Mouse (Mus musculus) v-Abl transformed pro-B cells (cell line): ENCODE measurements around the gene Kdm5a.

Experiments used
- in situ Hi-C, 2 experiments: fragments of 400-800 bp; cut with MboI; formaldehyde crosslinking; loops; one replicate each; pipeline ENCODE4 v1.15.1; 2025; ENCODE audit not compliant: unreplicated experiment in 2 of 2

The Kdm5a gene

DNA sequence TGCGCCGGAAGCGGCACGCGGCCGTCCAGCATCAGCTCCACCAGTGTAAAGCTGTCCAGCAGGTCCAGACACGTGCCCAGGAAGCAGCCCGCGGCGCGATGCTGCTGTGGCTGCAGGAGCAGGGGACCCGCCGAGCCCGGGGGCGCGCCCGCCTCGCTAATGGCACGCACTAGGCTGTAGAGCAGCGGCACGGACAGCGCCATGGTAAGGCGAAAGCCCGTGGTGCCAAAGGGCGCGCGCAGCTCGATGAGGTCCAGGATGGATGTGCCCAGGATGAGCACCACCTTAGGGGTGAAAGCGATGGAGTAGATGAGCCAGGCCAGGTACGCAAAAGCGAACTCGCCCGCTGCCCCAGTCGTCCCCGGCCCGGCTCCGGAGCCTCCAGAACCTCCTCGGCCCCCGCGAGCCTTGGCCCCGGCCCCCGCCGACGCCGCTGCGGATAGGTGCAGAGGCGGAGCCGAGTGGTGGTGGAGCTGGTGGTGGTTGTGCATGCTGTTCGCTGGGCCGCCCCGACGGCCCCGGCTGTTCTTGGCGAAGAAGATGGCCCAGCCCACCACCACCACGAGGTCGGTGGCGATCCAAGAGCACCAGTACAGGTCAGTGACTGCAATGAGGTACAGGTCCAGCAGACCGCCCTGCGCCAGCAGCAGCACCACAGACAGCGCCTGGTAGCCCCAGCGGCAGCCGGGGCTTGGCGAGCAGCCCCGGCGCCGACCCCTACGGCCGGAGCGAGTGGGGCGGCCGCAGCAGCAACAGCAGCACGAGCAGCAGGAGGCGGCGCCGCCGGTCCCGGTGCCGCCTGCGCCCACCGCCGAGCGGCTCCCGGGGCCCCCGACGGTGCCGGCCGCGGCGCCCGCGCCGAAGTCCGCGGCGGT lies 128.8 kb downstream of the Kdm5a start:
- in situ Hi-C loops, result no loop called here

DNA sequence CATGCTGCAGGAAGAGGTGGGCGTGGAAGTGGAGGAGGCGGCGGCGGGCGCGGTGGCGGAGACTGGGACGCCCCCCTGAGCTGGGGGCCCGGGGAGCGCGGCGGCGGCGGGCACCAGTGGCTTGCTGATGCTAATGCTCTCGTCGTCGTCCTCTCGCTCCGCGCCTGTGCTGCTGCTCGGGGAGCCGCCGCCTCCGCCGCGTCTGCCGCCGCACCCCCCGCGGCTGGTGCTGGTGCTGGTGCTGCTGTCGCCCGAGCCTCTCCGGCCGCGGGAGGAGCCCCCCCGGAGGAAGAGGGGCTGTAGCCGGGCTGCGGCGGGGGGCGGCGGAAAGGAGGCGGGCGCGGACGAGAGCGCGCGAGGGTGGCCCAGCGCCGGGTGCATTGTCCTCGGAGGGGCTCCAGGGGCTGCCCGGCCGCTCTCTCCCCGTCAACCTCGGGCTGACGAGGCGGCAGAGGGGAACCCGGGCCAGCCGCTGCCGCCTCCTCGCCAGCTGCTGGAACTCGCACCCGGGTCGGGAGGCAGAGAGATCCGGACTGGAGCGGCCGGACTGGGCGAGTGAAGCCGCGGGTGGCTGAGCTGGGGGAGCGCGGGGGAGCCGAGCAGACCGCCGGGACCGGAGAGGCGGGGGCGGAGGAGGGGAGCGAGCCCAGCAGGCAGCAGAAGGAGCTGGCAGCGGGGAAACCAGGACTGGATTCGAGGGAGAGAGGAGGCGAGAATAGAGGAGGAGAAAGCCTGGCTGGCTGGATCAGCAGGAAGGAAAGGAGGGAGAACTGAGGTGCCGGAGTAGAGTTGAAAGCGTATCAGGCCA lies 129.7 kb downstream of the Kdm5a start, which contains the start of gene Tmem121b:
TSS of gene Tmem121b (minus strand) at position 434 of the 808 bp plus-strand sequence.
- in situ Hi-C loops, result no loop called here
